Mouse (Mus musculus): ENCODE measurements around the gene Tubgcp5.

The Tubgcp5 gene

GRCm38 (mm10) chr7:55849948-55850571 lies 56.1 kb downstream of the Tubgcp5 start:
- peak; percentile 72 for ATAC-seq (ENCODE audit: low TSS enrichment)

- ATAC-seq (ENCODE audit: low TSS enrichment) = no peak
Observed at GRCm38 (mm10) chr7:55852787-55853186, 58.8 kb downstream of the Tubgcp5 start.

GRCm38 (mm10) chr7:55855597-55855996 lies 61.6 kb downstream of the Tubgcp5 start:
- ATAC-seq (ENCODE audit: low TSS enrichment) = no peak

DNA sequence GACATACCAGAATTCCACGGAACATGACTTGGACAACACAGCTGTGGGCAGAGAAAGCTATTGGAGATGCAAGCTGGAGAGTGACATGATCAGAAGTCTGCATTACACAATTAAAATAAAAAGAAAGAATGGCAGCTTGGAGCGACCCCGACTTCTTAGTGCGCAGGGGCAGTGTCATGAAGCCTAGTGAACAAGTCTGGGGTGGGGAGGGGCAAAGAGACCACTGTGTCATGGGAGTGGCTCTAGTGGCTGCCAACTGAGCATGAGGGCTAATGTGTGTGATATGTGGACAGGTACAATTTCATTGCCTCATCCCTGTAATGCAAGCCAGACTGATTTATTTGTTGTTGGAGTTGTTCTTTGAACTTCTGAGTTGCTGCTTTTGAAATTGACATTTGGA lies 62.8 kb downstream of the Tubgcp5 start:
- ATAC-seq (ENCODE audit: low TSS enrichment) = no peak

DNA sequence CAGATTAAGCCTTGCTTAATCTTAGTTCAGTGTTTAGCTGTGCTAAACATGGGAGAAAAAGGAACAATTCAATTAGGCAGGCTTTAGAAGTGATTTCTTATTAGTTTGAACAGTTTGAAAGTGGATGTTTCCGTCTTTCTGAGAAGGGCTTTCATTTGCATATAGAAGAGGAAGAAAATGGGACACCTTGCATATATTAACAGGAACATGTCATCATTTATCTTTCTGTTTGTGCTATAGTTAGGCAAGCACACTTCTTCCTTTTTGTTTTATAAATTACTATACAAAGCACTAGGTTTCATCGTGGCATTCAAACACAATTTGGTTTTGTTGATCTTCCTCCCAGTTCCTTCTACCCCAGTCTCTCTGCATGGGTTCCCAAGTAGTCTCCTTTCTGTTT lies 63.8 kb downstream of the Tubgcp5 start:
- ATAC-seq (ENCODE audit: low TSS enrichment) = 0 out of 2 replicates have a peak, but pooled peaks have one; percentile 19

DNA sequence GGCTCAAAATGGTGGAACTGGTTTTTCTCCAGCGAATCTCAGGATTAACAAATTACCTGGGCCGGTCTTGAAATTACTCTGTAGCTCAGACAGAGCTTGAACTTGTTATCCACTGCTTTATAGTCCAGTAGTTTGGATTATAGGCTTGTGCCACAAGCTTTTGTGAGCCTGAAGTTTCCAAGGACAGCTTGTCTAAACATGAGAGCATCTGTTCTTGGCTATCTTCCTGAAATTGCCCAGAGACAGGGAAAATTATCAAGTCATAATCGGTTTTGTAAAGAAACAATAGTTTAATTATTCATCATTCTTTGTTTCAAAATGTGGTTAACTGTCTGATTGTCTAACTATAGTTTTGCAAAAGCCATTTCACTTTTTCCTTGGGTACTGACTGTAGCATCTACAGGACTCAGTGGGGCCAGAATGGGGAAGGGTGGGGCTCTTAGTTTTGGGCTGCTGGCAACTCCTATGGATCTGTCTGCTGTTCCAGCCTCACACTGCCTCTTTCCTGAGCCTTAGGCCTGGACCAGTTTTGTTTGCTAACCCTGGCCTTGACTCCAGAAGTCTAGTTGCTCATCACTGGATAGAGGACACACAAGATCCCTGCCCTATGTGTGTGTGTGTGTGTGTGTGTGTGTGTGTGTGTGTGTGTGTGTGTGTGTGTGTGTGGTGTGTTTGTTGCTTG lies 65.0 kb downstream of the Tubgcp5 start:
- ATAC-seq (ENCODE audit: low TSS enrichment) = no peak

- ATAC-seq (ENCODE audit: low TSS enrichment) = peak; percentile 54
Observed at GRCm38 (mm10) chr7:55859518-55859872, 65.5 kb downstream of the Tubgcp5 start.

DNA sequence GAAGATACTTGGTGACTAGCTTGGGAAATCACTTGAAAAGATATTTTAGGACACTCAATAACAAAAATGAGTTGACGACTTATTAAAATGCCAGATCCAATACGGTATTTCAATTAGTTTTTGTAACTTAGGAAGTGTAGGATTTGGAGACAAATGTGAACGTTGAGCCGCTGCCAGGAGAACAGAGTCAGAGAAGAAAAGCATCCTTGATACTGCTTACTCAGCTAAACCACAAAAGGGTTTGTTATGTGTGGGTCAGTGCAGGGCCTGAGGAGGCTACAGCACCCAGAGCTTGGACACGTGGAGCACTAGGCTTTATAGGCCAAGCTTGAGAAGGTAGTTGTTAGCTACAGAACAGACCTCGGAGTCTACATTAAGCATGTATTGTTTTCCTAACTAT lies 66.0 kb downstream of the Tubgcp5 start:
- ATAC-seq (ENCODE audit: low TSS enrichment) = peak; percentile 26; the same call in 1 of the 2 replicates

DNA sequence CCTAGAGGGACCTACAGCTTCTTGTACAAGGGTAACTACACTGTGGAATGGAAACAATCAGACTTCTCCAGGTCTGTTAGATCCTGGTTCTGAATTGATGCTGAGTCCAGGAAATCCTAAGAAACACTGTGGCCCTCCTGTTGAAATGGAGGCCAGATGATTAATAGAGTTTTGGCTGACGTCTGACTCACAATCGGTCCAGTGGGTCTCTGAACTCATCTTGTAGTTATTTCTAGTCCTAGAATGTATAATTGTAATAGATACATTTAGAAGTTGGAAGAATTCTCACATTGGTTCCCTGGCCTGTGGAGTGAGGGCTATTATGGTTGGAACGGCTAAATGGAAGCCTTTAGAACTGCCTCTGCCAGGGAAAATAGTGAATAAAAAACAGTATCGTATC lies 67.2 kb downstream of the Tubgcp5 start:
- no peak for ATAC-seq (ENCODE audit: low TSS enrichment)

DNA sequence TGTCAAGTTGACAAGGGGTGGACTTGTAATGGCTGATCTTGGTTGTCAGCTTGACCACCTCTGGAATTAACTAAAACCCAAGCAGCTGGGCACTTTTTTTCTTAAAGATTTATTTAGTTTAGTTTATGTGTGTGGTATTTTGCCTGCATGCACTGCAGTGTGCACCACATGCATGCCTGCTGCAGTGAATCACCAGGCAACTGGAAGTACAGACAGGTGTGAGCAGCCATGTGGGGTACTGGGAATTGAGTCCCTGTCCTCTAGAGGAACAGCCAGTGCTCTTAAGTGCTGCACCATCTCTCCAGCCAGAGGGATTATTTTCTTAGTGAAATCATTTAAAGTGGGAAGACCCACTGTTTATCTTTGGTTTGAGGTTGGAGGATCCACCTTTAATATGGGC lies 71.1 kb downstream of the Tubgcp5 start:
- ATAC-seq (ENCODE audit: low TSS enrichment) = no peak

- ATAC-seq (ENCODE audit: low TSS enrichment) = peak; percentile 41; the same call in 1 of the 2 replicates
Observed at GRCm38 (mm10) chr7:55865750-55866416, 71.9 kb downstream of the Tubgcp5 start.

DNA sequence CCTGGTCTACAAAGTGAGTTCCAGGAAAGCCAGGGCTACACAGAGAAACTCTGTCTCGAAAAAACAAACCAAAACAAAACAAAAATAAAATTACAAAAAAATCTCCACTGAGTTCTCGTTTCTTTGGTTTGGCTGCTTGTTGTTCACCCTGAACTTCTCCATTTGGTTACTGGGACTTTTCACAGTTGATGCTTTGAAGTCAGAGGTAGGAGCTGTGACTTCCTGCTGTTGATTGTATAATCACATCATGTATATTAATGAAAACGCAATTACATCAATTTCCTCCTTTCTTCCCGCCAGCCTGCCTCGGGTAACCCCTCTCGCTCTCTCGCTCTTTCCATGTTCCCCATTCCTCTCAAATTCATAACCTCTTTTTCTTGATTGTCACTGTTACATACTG lies 74.3 kb downstream of the Tubgcp5 start:
- no peak for ATAC-seq (ENCODE audit: low TSS enrichment)

DNA sequence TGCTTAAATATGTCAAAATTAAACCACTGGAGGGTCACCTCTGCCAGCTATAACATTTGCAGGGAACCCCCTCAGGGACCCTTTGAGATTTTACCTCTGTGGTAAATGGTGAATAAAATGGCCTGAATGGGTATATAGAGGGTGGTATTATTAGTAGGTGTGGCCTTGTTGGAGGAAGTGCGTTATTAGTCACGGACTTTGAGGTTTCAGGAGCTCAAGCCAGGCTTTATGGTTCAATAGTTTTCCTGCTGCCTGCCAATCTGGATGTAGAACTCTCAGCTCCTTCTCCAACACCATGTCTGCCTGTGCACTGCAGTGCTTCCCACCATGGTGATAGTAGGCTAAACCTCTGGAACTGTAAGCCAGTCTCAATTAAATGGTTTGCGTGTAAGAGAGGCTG lies 75.3 kb downstream of the Tubgcp5 start:
- ATAC-seq (ENCODE audit: low TSS enrichment) = no peak

DNA sequence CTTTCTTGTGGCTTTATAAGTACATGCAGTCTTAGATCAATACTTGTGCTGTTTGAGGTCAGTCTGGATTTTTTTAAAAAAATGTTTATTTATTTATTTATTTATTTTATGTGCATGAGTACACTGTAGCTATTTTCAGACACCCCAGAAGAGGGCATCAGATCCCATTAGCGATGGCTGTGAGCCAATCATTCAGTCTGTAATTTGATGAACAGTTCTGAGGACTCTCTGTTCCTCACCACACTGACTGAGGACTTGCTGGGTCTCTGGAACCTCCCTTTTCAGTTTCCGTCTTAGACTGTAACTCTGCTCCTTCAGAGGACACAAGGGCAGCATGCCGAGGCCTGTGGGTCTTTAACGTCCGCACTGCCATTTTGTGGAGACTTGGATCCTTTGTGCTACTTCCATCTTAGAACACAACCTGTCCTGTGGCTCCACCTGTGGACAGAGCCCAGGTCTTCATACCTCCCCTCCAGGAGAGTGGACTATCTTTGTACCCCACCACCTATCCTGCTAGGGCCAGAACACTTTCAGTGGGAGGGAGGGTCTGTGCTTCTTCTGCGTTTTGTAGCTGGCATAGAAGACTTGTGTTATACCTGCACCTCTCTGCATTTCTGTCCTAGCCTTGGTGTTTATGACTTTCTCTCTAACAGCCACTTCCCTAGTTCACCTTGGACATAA lies 76.5 kb downstream of the Tubgcp5 start:
- ATAC-seq (ENCODE audit: low TSS enrichment) = 0 out of 2 replicates have a peak, but pooled peaks have one; percentile 41

DNA sequence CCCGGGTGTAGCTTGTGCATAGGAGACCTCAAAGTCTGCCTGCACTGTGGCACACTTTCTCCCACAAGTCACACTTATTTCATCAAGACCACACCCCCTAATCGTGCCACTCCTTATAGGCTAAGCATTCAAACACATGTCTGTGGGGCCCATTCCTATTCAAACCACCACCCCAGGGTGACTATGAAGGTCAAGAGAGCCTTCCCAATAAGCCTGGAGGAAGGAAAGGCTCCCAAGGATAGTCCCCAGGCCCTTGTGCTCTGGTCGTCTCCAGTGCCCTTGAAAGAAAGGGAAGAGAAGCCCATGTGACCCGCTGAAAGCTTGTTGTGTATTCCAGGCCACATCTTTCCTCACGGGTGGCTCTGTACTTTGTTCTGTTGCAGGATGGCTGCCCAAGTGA lies 77.5 kb downstream of the Tubgcp5 start:
- ATAC-seq (ENCODE audit: low TSS enrichment) = 0 out of 2 replicates have a peak, but pooled peaks have one; percentile 18

GRCm38 (mm10) chr7:55874703-55875102 lies 80.7 kb downstream of the Tubgcp5 start:
- no peak for ATAC-seq (ENCODE audit: low TSS enrichment)

- ATAC-seq (ENCODE audit: low TSS enrichment) = peak; percentile 53; the same call in 1 of the 2 replicates
Observed at GRCm38 (mm10) chr7:55877721-55878120, 83.8 kb downstream of the Tubgcp5 start.

- ATAC-seq (ENCODE audit: low TSS enrichment) = peak; percentile 48
Observed at GRCm38 (mm10) chr7:55880882-55881281, 86.9 kb downstream of the Tubgcp5 start.
